Mouse (Mus musculus) hindlimb bud, embryonic 11.5 days (tissue): ENCODE measurements around the gene Gfpt1.
A peak's percentile ranks its signal among the peaks of the same experiment; 100 is the strongest.

Source experiments
- DNase-seq: peaks from one replicate; pipeline ENCODE4 v3.0.0-alpha.2; 2012; ENCODE audit warnings: low read depth, low spot score; ENCODE audit errors: extremely low spot score

Gene Gfpt1

GRCm38 (mm10) chr6:87099671-87100296 lies 57.1 kb downstream of the Gfpt1 start:
- DNase-seq = no peak

- DNase-seq = no peak
Observed at GRCm38 (mm10) chr6:87100297-87101020, 57.8 kb downstream of the Gfpt1 start.

- DNase-seq = peak; percentile 44
Observed at GRCm38 (mm10) chr6:87101281-87101954, 58.8 kb downstream of the Gfpt1 start.

- DNase-seq = no peak
Observed at GRCm38 (mm10) chr6:87101955-87102353, 59.3 kb downstream of the Gfpt1 start.

GRCm38 (mm10) chr6:87102421-87102911 lies 59.8 kb downstream of the Gfpt1 start:
- DNase-seq = no peak

- no peak for DNase-seq
Observed at GRCm38 (mm10) chr6:87103314-87103713, 60.7 kb downstream of the Gfpt1 start.

- DNase-seq = no peak
Observed at GRCm38 (mm10) chr6:87104123-87104796, 61.6 kb downstream of the Gfpt1 start, which contains the start of gene D6Ertd527e. TSS of gene D6Ertd527e (plus strand) at chr6:87104746.

- no peak for DNase-seq
Observed at GRCm38 (mm10) chr6:87111493-87111892, 68.8 kb downstream of the Gfpt1 start.

GRCm38 (mm10) chr6:87112125-87112524 lies 69.5 kb downstream of the Gfpt1 start:
- no peak for DNase-seq

GRCm38 (mm10) chr6:87115981-87116380 lies 73.3 kb downstream of the Gfpt1 start:
- no peak for DNase-seq

GRCm38 (mm10) chr6:87116596-87116995 lies 74.0 kb downstream of the Gfpt1 start:
- DNase-seq = no peak

- no peak for DNase-seq
Observed at GRCm38 (mm10) chr6:87119066-87119837, 76.6 kb downstream of the Gfpt1 start.

- no peak for DNase-seq
Observed at GRCm38 (mm10) chr6:87119975-87120374, 77.3 kb downstream of the Gfpt1 start.

GRCm38 (mm10) chr6:87120661-87121060 lies 78.0 kb downstream of the Gfpt1 start:
- no peak for DNase-seq

- DNase-seq = no peak
Observed at GRCm38 (mm10) chr6:87121961-87122360, 79.3 kb downstream of the Gfpt1 start.

GRCm38 (mm10) chr6:87123406-87123805 lies 80.8 kb downstream of the Gfpt1 start:
- no peak for DNase-seq

- no peak for DNase-seq
Observed at GRCm38 (mm10) chr6:87123973-87124372, 81.3 kb downstream of the Gfpt1 start.

GRCm38 (mm10) chr6:87127049-87127753 lies 84.6 kb downstream of the Gfpt1 start:
- DNase-seq = no peak

- no peak for DNase-seq
Observed at GRCm38 (mm10) chr6:87129861-87130260, 87.2 kb downstream of the Gfpt1 start.

- DNase-seq = no peak
Observed at GRCm38 (mm10) chr6:87130628-87131027, 88.0 kb downstream of the Gfpt1 start.
